Mouse (Mus musculus): Measurements from ENCODE around the gene H2-M10.6.

- TF ChIP-seq CTCF (IDR thresholded peaks at IDR 0.05; ENCODE audit: low read depth) (no peak), EP300 (optimal IDR thresholded peaks at IDR 0.05) (no peak)
Observed at GRCm38 (mm10) chr17:36839931-36840330, 28.0 kb downstream of the H2-M10.6 start.

Measured in stomach, postnatal 0 days (tissue).